Mouse (Mus musculus) MEL-GATA-1-ER (cell line): Measurements from ENCODE around the gene Gm15080.
"Not testable (repeated sequence)": the region's sequence is repeated elsewhere in the genome, so short reads cannot be mapped to it uniquely, and the experiment has no call there.

Experiments
- DNase-seq: peaks from one replicate; pipeline ENCODE4 v3.0.0-alpha.2; 2012; ENCODE audit warnings: low read depth; ENCODE audit errors: extremely low read depth

The Gm15080 gene

DNA sequence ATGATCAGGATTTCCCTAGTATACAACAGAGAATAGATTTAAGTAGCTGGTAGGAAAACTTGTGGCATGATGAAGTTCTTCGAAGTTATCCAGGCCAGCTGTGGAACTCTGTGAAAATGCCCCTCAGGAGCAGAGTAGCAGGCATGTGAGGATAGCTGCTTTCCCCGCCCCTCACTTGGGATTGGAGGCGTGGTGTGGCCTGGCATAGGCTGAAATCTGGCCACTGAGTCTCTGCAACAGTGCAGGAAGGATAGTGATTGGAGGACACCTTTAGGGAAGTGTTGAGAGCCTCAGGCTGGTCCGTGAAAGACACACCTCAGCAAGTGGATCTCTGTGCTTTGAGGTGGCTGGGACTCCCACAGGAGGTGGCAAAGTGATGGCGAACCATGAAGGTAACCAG, at the start of gene Gm15080:
Gm15080 (plus strand) TSS at position 301 of the 400 bp plus-strand sequence.
- DNase-seq: not testable (repeated sequence)
